In genomic region chr11:35920776-35921175, GRCm38 (mm10) we compare ENCODE assay signal across 24 mouse cellular contexts. TPM values are rescaled to one million over a fixed set of nuclear protein-coding genes. Genes with fewer than 3 reads are reported as not detected.
A peak's percentile ranks its signal among the peaks of the same experiment; 100 is the strongest.
DNase-seq lines count a peak whose midpoint lies in the region; ATAC-seq and TF ChIP-seq lines count a peak whose summit lies in the region.
"Had no signal": no experiment of that assay in that cellular context is flagged by ENCODE, and none has a peak within 500 bp of the region (broad histone marks: within the 10 kb centered on the region; RNA-seq: fewer than 3 reads in every experiment).

No protein-coding gene starts in this region.

- no peak for DNase-seq in kidney, postnatal 0 days (ENCODE audit: low spot score)
- DNase-seq in kidney, postnatal 14 days = no peak
- DNase-seq in lung, postnatal 25 days (ENCODE audit: low spot score) = no peak
- DNase-seq: cerebellum, adult 9-10 months; gastrocnemius, adult 2 months; heart, postnatal 10 days; layer of hippocampus, adult 9-11 months; left cerebral cortex, postnatal 4 days; lung, postnatal 4 days; right cerebral cortex, postnatal 14 days; spleen, adult 18-20 months; thymus, postnatal 36 days had no signal

- ATAC-seq in forebrain, embryonic 16.5 days = no peak
- ATAC-seq in forebrain, embryonic 12.5 days (ENCODE audit: low FRiP score) = no peak
- ATAC-seq in kidney, postnatal 0 days (replicated peaks; ENCODE audit: low FRiP score, low read depth) = no peak
- no peak for ATAC-seq in lung, embryonic 16.5 days (ENCODE audit: low read depth)
- no peak for ATAC-seq in midbrain, embryonic 16.5 days
- ATAC-seq: activated CD4-positive, CD25-positive, alpha-beta regulatory T cell, adult 4 months had no signal

- peak overlapping the region; percentile 43 for H3K27ac ChIP-seq in forebrain, embryonic 16.5 days (ENCODE audit: low read length)
- no peak overlapping the region for H3K27ac ChIP-seq in forebrain, embryonic 12.5 days
- peak overlapping the region; percentile 58 for H3K27ac ChIP-seq in kidney, postnatal 0 days
- H3K27ac ChIP-seq in lung, embryonic 16.5 days (ENCODE audit: low read length) = peak overlapping the region; percentile 88
- peak overlapping the region; percentile 60 for H3K27ac ChIP-seq in midbrain, embryonic 16.5 days (ENCODE audit: low read length)
- H3K27ac ChIP-seq: embryonic facial prominence, embryonic 10.5 days; gastrocnemius, adult 2 months; midbrain, embryonic 12.5 days had no signal

- peaks cover 38% of the 10 kb centered on the region for H3K4me1 ChIP-seq in forebrain, embryonic 16.5 days (replicated peaks; ENCODE audit: control insufficient read depth, insufficient read depth, low read length)
- H3K4me1 ChIP-seq in forebrain, embryonic 12.5 days = peaks cover 36% of the 10 kb centered on the region
- peaks cover 30% of the 10 kb centered on the region for H3K4me1 ChIP-seq in kidney, postnatal 0 days (replicated peaks; ENCODE audit: insufficient read depth, low read length)
- peaks cover 54% of the 10 kb centered on the region for H3K4me1 ChIP-seq in lung, embryonic 16.5 days (replicated peaks; ENCODE audit: control insufficient read depth, insufficient read depth, low read length)
- peaks cover 18% of the 10 kb centered on the region for H3K4me1 ChIP-seq in midbrain, embryonic 16.5 days (ENCODE audit: control insufficient read depth, insufficient read depth, low read length)

- no peaks in the 10 kb centered on the region for H3K36me3 ChIP-seq in forebrain, embryonic 16.5 days (ENCODE audit: control insufficient read depth, insufficient read depth)
- no peaks in the 10 kb centered on the region for H3K36me3 ChIP-seq in forebrain, embryonic 12.5 days (replicated peaks)
- no peaks in the 10 kb centered on the region for H3K36me3 ChIP-seq in kidney, postnatal 0 days (ENCODE audit: insufficient read depth, low read length)
- no peaks in the 10 kb centered on the region for H3K36me3 ChIP-seq in lung, embryonic 16.5 days (ENCODE audit: control insufficient read depth, insufficient read depth, low read length)
- no peaks in the 10 kb centered on the region for H3K36me3 ChIP-seq in midbrain, embryonic 16.5 days (ENCODE audit: control insufficient read depth, insufficient read depth, low read length)
- H3K36me3 ChIP-seq: embryonic facial prominence, embryonic 10.5 days; G1E; kidney, embryonic 15.5 days; midbrain, embryonic 12.5 days had no signal

- H3K4me3 ChIP-seq in forebrain, embryonic 16.5 days (replicated peaks; ENCODE audit: low read length) = no peak overlapping the region
- no peak overlapping the region for H3K4me3 ChIP-seq in forebrain, embryonic 12.5 days (replicated peaks)
- no peak overlapping the region for H3K4me3 ChIP-seq in kidney, postnatal 0 days (replicated peaks; ENCODE audit: low read depth, low read length)
- no peak overlapping the region for H3K4me3 ChIP-seq in lung, embryonic 16.5 days (ENCODE audit: low read length)
- no peak overlapping the region for H3K4me3 ChIP-seq in midbrain, embryonic 16.5 days (ENCODE audit: low read depth, low read length)
- H3K4me3 ChIP-seq: embryonic facial prominence, embryonic 10.5 days; gastrocnemius, adult 2 months; kidney, embryonic 15.5 days; left cerebral cortex, adult 2 months; midbrain, embryonic 12.5 days had no signal

- H3K4me2 ChIP-seq in forebrain, embryonic 16.5 days (ENCODE audit: low read length) = no peak overlapping the region
- no peak overlapping the region for H3K4me2 ChIP-seq in forebrain, embryonic 12.5 days
- H3K4me2 ChIP-seq in kidney, postnatal 0 days (ENCODE audit: low read length) = no peak overlapping the region
- H3K4me2 ChIP-seq in lung, embryonic 16.5 days (ENCODE audit: low read depth, low read length) = peak overlapping the region; percentile 6; the same call in 1 of the 2 replicates
- H3K4me2 ChIP-seq in midbrain, embryonic 16.5 days (ENCODE audit: low read length) = no peak overlapping the region
- H3K4me2 ChIP-seq: heart, embryonic 11.5 days; kidney, embryonic 15.5 days; liver, embryonic 11.5 days; midbrain, embryonic 12.5 days had no signal

- H3K9me3 ChIP-seq in forebrain, embryonic 16.5 days (ENCODE audit: control insufficient read depth, low read length) = no peaks in the 10 kb centered on the region
- H3K9me3 ChIP-seq in forebrain, embryonic 12.5 days = no peaks in the 10 kb centered on the region
- no peaks in the 10 kb centered on the region for H3K9me3 ChIP-seq in kidney, postnatal 0 days (replicated peaks; ENCODE audit: low read length)
- no peaks in the 10 kb centered on the region for H3K9me3 ChIP-seq in lung, embryonic 16.5 days (ENCODE audit: control insufficient read depth, low read length)
- H3K9me3 ChIP-seq in midbrain, embryonic 16.5 days (replicated peaks; ENCODE audit: control insufficient read depth, low read length, poor library complexity, severe bottlenecking) = no peaks in the 10 kb centered on the region
- H3K9me3 ChIP-seq: embryonic facial prominence, embryonic 10.5 days; kidney, embryonic 15.5 days; midbrain, embryonic 12.5 days had no signal

- no peaks in the 10 kb centered on the region for H3K27me3 ChIP-seq in forebrain, embryonic 16.5 days (replicated peaks; ENCODE audit: control insufficient read depth, insufficient read depth, low read length)
- H3K27me3 ChIP-seq in forebrain, embryonic 12.5 days = peaks cover 12% of the 10 kb centered on the region
- no peaks in the 10 kb centered on the region for H3K27me3 ChIP-seq in kidney, postnatal 0 days (ENCODE audit: insufficient read depth, low read length)
- H3K27me3 ChIP-seq in lung, embryonic 16.5 days (ENCODE audit: control insufficient read depth, insufficient read depth, low read depth, low read length) = no peaks in the 10 kb centered on the region
- H3K27me3 ChIP-seq in midbrain, embryonic 16.5 days (ENCODE audit: control insufficient read depth, insufficient read depth, low read depth, low read length) = no peaks in the 10 kb centered on the region
- H3K27me3 ChIP-seq: kidney, embryonic 15.5 days had no signal

- H3K9ac ChIP-seq in forebrain, embryonic 16.5 days (replicated peaks; ENCODE audit: low read depth, low read length) = no peak overlapping the region
- H3K9ac ChIP-seq in forebrain, embryonic 12.5 days = no peak overlapping the region
- no peak overlapping the region for H3K9ac ChIP-seq in kidney, postnatal 0 days (ENCODE audit: low read depth, low read length)
- peak overlapping the region; percentile 11; the same call in 1 of the 2 replicates for H3K9ac ChIP-seq in lung, embryonic 16.5 days (ENCODE audit: low read length)
- no peak overlapping the region for H3K9ac ChIP-seq in midbrain, embryonic 16.5 days (ENCODE audit: low read depth, low read length)
- H3K9ac ChIP-seq: kidney, embryonic 15.5 days; midbrain, embryonic 12.5 days had no signal

- WGBS in forebrain, embryonic 16.5 days = 89% methylated on average over 5 of the region's 5 CpGs
- WGBS in forebrain, embryonic 12.5 days = 91% methylated on average over 5 of the region's 5 CpGs
- WGBS in kidney, postnatal 0 days = 73% methylated on average over 5 of the region's 5 CpGs
- WGBS in lung, embryonic 16.5 days = 56% methylated on average over 5 of the region's 5 CpGs
- 85% methylated on average over 5 of the region's 5 CpGs for WGBS in midbrain, embryonic 16.5 days

- no peak for TF ChIP-seq CTCF in kidney, postnatal 0 days (IDR thresholded peaks at IDR 0.05; ENCODE audit: low read depth)

RNA-seq across cellular contexts. Expression of gene Wwc1, which starts 59.6 kb away (rescaled TPM):
- polyA plus RNA-seq in forebrain, embryonic 16.5 days (2015; fragmentation: Nextera tagmentation; extraction: Ambion mirVana) = 10.2 and 14.9 TPM in 2 replicates
- polyA plus RNA-seq in forebrain, embryonic 12.5 days (2016; fragmentation: Nextera tagmentation; extraction: Ambion mirVana) = 6.7 and 10.3 TPM in 2 replicates
- polyA plus RNA-seq in kidney, postnatal 0 days (2015; fragmentation: Nextera tagmentation; extraction: Ambion mirVana) = 15.6 and 20.4 TPM in 2 replicates
- polyA plus RNA-seq in lung, embryonic 16.5 days (2015; fragmentation: Nextera tagmentation; extraction: Ambion mirVana) = 7.8 and 9.9 TPM in 2 replicates
- polyA plus RNA-seq in midbrain, embryonic 16.5 days (2015; fragmentation: Nextera tagmentation; extraction: Ambion mirVana) = 6.9 and 7.8 TPM in 2 replicates
- polyA plus RNA-seq: activated CD4-positive, CD25-positive, alpha-beta regulatory T cell, adult 4 months had no signal
